Mouse (Mus musculus) testis, adult 2 months (tissue): Measurements from ENCODE around the gene Ripply3.

Experiments
- CTCF ChIP-seq: fragments of 200-500 bp; IDR thresholded peaks from 2 replicates; pipeline ENCODE4 v1.5.1; 2012; ENCODE audit warnings: low read depth, mild to moderate bottlenecking, inconsistent platforms, low read length, moderate library complexity; ENCODE audit not compliant: control insufficient read depth, insufficient read depth, insufficient replicate concordance
- POLR2A ChIP-seq: fragments of 200-500 bp; IDR thresholded peaks from 2 replicates; pipeline ENCODE4 v1.6.1; 2012; ENCODE audit warnings: low read depth, mild to moderate bottlenecking, inconsistent platforms, low read length, moderate library complexity; ENCODE audit not compliant: control insufficient read depth

DNA sequence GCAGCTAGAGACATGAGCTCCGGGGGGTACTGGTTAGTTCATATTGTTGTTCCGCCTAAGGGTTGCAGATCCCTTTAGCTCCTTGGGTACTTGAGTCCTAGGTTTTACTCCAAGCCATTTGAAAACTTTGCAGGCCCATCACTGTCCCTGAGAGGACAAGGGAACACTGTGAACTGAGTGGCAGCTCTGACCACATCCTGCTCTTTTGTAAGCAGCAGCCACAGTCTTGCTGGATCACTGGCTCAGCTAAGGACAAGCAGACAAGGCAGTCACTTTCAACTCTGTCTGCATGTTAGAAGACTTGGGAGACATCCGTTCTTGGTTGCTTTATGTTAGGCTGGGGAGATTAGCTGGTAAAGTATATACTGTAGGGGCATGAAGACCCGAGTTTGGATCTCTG is 35.6 kb downstream of the Ripply3 start:
- no peak for TF ChIP-seq CTCF
- no peak for TF ChIP-seq POLR2A
